Mouse (Mus musculus): ENCODE measurements around the gene Prrt1.

The Prrt1 gene

DNA sequence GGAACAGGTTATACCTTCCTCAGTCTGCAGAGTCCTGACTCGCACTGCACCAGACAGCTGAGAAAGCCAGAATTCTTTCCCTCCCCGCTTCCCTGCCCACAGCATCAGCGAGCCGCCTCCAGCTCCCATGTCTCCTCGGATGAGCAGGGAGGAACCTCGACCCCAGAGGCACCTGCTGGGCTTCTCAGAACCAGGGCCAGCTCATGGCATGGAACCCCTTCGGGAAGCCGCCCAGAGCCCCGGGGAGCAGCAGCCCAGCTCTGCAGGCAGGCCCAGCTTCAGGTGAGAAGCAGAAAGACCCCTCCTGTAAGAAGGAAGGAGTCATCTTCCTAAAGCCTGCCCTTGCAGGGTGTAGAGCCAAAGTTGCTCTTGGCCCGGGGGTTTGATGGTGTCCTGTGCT lies 23.2 kb downstream of the Prrt1 start:
- DNase-seq: no peak

DNA sequence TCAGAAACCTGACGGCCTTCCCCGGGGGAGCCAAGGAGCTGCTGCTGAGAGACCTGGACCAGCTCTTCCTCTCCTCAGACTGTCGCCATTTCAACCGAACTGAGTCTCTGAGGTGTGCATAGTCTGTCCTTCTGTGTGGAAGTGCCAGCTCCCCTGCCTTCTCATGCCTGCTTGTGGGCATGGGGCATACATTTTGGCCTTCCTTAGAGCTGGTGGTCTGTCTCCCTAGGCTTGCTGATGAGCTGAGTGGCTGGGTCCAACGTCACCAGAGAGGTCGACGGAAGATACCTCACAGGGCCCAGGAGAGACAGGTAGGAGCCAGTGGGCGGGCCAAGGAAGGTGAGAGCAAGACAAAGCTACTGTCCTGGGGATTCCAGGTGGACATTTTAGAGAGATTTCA lies 23.7 kb downstream of the Prrt1 start:
- DNase-seq: no peak

DNA sequence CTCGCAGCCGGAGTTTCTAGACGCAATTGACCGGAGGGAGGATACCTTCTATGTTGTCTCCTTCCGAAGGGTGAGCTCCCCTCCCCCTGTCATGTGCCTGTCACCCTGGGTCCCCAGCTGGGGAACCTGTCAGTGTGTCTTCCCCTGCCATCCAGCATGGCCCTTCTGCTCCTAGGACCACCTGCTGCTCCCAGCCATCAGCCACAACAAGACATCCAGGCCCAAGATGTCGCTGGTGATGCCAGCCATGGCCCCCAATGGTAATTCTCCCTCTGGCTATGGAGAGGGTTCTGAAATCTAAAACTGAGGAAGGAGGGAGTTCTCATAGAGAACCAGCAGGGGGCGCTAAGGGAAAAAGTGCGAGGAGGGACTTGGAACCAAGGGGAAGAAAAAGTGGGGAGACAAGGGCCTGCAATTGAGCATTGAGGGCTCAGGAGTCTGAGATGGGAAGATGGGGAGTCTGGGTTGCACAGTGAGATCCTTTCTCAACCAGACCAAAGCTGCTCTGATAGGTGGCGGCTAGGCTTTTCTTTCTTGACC lies 24.5 kb downstream of the Prrt1 start:
- DNase-seq: no peak

DNA sequence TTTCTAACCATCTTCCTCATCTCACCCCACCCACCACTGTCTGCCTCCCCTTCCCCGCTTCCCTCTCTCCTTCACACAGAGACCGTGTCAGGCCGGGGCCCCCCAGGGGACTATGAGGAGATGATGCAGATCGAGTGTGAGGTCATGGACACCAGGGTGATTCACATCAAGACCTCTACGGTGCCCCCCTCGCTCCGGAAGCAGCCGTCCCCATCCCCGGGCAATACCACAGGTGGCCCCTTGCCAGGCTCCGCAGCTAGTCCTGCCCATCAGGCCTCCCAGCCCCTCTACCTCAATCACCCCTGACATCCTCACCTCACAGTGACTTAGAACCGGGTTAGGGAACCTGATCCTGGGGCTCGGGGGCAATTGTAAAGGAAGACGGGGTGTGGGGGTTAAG lies 25.1 kb downstream of the Prrt1 start:
- DNase-seq: no peak

DNA sequence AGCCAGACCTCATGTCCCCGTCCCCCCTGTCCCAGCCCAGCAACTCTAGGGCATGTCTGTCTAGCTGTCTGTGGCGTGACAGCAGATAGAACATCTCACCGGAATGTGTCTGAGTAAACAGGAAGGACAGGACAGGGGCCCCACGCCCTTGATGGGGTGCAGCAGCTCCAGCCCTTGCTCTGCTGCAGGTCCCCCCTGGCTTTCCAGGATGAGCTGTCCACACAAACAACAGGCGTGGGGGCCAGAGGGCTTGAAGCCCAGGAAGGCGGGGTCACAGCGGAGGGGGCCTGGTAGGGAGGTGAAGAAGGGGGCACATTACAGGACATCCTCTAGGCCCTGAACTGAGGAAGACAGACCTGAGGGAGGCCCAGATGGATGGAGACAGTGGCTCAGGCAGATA lies 25.8 kb downstream of the Prrt1 start:
- no peak for DNase-seq

DNA sequence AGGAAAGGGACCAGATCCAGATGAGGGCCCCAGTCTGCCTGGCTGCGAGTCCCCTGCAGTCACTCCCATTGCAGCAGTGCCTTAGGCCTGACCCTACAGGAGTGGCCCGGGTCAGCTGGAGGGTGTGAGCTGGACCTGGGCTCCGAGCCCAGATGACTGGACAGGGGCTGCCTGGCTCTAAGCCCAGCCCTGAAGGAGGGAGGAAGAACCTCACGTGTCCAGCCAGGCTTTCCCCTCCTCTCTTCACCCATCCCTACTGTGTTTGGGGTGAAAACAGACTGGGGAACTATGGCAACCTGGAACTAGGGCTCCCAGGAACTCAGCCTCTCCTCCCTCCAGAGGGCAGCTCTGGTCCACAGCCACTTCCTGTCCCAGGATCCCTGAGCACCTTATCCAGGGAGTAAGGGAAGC lies 26.3 kb downstream of the Prrt1 start:
- DNase-seq: peak; percentile 76

DNA sequence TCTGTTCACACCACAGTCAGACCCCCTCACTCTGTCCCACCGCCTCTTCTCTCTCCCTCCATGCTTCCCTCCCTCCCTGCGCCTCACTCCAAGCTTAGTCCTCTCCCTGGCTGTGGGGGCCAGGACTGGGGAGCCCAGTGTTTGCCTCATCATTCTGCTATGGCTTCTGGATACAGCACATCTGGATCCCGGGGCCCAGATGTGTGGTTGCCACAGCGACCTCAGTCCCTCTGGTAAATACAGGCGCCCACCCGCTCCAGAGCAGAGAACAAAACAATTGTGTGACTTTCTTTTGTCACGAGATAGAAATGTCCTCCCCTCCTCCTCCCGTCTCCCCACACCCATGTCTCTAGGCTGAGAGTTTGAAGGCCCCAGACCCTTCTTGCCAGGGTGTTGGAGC lies 27.3 kb downstream of the Prrt1 start:
- DNase-seq: no peak

DNA sequence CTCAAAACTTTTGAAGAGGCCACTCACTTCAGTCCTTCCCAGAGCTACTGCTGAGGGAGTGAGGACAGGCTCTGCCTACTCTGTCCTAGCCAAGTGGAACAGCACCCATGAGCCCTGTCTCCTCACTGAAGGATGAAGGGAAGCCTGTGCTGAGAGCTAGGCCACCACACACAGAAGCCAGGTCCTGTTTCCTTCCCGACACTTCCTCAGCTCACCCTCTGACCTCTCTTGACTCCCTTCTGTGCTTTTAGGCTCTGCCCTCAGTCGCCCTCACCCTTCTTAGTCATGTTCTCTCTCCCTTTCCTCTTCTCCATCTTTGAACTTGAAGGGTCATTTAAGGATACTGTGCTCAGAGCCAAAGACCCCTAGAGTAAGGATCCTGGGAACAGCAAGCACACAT lies 27.9 kb downstream of the Prrt1 start:
- DNase-seq: no peak

DNA sequence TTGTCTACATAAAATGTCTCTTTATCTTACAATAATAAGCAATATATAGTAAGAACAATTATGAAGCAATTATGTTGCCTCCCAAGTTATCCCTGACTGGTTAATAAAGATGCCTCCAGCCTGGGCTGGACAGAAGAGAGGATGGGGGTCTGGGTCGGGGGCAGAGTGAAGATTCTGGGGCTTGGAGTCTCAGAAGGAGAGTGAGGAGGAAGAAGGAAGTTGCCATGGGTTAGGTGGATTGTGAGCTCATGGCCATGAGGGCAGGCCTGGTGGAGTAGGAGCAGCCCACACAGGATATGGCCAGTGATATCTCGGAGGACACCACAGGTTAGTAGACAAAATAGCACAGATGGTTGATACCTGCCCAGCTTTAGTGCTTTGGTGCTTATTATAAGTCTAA lies 28.8 kb downstream of the Prrt1 start:
- DNase-seq: no peak

DNA sequence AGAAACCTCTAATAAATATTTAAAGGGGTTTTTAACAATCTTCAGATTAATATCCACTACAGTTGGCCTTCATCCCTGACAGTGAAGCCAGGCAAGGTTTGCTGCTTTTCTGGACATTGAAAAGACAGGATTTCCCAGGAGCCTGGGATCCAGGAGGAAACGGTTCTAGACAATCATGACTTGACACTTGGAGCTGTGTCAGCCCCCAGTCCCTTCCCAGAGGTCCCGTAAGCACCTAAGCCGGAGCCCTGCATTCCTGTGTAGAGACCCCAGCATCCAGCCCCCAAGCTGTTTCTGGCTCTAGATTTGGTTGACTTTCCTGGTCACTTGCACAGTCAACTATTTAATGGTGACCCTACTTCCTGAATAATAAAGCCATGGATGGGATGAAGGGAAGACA lies 29.3 kb downstream of the Prrt1 start:
- no peak for DNase-seq

DNA sequence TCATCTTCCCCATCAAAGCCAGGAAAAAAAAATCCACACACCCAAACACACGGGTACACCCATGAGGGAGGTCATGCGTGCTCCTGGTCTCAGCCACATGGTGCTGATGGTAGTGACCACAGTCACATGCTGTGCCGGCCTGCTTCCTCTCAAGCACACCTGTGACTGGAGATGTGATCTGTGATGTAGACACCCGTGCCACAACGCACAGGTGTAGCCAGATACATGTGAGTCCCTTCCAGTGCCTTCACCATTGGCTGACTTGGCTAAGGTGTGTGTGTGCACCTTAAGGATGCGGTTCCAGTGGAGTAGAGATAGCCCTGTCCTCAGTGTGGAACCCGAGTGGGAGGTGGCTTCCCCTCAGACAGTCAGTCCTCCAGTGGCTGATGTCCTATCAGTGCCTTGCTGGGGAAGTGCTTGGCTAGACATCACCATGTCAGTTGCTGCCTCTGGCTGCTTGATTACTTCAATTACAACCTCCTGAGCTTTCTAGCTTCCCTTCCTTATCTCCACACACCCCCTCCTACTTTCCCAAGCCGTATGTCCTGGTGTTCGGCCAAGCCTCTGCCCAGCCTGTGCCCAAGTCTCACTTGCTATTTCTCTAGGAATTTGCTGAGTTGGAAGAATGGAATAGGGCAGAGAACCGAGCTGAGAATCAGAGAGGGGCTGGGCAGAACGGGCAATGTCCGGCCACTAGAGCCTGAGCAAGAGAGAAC lies 30.0 kb downstream of the Prrt1 start:
- no peak for DNase-seq

DNA sequence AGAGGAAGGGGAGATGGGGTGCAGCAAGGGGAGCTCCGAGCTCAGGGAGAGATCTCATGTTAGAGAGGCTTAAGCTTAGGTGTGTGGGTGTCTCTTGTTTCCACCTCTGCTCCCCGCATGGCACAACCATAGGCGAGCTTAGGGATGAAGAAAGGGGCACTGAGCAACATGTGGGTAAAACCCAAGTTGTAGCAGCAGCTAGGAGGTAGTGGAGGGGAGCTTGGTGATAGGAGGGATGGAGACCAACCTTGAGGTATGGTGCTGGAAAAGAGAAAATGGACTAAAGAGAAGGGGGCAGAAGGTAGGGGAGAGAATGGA lies 30.5 kb downstream of the Prrt1 start:
- DNase-seq: no peak

DNA sequence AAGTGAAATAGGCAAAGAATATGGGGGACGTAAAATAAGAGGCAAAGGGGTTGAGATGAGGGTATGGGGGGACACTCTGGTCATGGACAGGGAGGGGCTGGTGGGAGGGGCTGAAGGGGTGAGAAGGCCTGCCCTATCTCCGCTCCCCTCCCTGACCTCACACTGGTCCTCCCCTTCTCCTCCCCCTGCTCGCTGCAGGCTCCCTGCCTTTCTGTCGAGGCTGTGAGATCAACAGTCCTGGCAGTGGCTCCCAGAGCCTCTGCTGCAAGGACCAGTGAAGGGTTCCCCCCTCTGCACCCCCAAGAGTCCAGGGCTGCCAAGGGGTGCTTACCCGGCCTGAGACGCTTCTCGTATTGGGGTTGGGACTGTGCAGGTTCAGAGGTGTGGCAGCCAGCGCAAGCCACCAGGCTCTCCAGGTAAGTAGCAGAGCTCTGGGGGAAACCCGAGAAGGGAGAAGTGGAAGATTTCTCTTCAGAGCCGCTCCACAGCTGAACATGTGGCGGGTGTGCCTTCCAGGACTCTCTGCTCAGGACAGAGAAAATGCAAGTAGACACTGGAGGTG lies 31.0 kb downstream of the Prrt1 start:
- DNase-seq: no peak

DNA sequence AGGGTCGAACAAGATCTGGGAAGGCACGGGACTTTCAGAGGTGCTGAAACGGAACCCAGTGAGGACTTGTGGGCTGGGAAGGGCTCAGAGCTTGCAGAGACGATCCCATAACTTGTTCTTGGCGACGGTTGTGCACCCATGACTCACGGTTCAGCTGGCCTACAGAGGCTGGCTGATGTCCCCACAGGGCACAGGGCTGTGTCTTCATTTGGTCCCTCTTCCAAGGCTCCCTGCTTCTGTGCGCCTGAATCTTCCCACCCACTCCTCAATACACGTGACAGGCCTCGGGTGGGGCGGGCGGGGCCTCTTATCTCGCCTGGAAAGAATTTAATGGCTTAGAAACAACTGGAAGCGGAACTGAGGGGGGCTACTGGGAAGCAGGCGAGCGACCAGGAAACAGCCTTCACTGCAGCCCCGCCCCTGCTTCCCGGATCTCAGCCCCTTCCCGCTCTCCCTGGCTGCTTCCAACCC lies 31.8 kb downstream of the Prrt1 start:
- no peak for DNase-seq

DNA sequence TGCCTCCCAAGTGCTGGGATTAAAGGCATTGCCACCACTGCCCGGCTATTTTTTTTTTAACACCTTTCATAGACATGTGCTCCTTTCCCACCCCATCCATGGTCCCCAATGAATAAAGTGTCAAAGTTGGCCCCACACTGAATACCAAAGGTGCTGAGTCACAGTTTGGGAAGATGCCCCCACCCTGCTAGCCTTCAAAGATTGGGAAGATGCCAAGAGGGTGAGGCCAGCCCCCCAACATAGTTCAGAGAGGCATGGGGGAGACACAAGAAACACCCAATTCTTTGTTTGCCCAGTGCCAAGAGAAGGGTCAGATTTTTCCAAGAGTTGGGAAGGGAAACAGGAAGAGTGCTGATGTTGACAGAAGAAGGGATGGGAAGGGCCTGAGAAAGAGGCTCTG lies 33.1 kb downstream of the Prrt1 start:
- DNase-seq: no peak

DNA sequence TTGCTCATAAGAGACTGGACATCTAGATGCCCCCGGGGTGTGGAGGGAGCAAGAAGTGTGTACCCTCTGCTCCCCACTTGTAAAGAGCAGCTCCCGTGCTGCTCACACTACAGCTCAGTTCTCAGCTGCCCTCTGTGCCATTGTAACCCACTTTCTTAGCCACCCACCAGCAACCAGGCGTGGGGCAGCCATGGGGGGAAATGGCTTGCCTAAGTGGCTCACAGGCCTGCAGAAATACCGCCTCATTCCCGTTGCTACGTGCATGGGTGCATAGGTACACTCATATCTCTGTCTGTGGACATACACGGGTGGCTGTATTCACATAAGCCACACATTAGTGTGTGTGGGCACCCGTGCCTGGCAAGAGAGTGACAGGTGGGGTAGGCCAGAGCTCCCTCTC lies 33.6 kb downstream of the Prrt1 start:
- no peak for DNase-seq

DNA sequence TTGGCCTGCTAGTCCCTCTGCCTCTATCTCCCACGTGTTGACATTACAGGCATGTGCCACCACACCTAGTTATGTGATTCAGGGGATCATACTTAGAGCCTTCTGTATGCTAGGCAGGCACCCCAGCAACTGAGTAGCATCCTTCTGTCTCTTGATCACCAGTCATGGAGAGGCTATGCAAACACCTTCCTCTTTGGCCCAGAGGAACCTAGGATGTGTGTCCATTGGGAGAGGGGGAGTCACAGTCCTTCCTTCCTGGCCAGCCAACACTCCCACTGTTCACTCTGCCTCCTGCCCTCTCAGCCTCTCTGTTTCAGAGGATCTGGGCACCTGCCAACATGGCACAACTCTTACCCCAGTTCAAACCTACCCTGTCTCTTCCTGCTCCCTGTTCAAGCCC lies 34.2 kb downstream of the Prrt1 start:
- no peak for DNase-seq

DNA sequence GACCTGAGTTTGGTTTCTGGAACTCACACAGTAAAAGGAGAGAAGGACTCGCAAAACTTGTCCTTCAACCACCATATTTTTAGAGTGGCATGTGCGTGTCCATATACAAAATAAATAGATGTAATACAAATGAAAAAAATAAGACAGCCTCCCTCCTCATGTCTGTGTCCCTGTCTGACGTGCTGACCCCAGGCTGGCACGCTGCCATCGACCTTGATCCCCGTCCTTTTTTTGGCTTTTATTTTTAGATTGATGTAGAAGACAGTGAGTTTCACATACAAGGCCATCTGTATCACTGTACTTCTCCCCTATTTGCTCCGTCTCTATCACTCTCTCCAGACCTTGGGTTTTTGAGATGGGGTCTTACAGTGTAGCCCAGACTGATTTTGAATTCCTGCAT lies 35.1 kb downstream of the Prrt1 start:
- no peak for DNase-seq

DNA sequence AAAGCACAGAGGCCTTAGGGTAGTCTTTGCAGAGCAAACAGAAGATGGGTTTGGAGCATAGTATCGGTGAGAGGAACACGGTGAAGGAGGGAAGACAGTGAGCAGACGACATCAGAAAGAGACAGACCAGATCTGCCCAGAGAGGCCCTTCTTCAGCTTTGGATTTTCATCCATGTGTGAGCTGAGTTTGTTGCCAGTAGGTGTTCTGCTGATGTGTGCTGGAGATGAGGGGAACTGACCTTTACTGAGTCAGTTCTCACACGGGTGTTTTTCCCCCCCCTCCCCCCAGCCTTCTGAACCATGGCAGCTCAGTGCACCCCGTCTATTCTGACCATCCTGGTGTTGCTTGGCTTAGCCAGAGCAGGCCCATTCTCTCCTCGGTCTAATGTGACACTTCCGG lies 40.9 kb downstream of the Prrt1 start, which contains the start of gene Tnxb:
Tnxb (plus strand) TSS at position 301 of the 400 bp plus-strand sequence.
- DNase-seq: no peak

DNA sequence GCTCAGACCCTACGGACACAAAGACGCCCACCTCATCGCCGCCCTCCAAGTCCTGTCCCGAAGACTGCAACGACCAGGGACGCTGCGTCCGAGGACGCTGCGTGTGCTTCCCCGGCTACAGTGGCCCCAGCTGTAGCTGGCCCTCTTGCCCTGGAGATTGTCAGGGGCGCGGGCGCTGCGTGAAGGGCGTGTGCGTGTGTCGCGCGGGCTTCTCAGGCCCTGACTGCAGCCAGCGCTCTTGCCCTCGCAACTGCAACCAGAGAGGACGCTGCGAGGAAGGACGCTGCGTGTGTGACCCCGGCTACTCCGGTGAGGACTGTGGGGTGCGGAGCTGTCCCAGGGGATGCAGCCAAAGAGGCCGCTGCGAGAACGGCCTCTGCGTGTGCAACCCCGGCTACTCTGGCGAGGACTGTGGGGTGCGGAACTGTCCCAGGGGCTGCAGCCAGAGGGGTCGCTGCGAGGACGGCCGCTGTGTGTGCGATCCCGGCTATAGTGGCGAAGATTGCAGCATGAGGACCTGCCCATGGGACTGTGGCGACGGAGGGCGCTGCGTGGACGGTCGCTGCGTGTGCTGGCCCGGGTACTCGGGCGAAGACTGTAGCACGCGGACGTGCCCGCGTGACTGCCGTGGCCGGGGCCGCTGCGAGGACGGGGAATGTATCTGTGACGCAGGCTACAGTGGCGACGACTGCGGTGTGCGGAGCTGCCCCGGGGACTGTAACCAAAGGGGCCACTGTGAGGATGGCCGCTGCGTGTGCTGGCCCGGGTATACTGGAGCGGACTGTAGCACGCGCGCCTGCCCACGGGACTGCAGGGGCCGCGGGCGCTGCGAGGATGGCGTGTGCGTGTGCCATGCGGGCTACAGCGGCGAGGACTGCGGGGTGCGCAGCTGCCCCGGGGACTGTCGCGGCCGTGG lies 42.1 kb downstream of the Prrt1 start:
- no peak for DNase-seq

DNA sequence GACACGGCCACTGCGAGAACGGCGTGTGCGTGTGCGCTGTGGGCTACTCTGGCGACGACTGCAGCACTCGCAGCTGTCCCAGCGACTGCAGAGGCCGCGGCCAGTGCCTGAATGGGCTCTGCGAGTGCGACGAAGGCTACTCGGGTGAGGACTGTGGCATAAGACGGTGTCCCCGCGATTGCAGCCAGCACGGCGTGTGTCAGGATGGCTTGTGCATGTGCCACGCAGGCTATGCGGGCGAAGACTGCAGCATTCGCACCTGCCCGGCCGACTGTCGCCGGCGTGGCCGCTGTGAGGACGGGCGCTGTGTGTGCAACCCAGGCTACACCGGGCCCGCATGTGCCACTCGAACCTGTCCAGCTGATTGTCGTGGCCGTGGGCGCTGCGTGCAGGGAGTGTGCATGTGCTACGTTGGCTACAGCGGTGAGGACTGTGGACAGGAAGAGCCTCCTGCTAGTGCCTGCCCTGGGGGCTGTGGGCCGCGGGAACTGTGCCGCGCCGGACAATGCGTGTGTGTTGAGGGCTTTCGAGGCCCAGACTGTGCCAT lies 43.0 kb downstream of the Prrt1 start:
- DNase-seq: no peak

DNA sequence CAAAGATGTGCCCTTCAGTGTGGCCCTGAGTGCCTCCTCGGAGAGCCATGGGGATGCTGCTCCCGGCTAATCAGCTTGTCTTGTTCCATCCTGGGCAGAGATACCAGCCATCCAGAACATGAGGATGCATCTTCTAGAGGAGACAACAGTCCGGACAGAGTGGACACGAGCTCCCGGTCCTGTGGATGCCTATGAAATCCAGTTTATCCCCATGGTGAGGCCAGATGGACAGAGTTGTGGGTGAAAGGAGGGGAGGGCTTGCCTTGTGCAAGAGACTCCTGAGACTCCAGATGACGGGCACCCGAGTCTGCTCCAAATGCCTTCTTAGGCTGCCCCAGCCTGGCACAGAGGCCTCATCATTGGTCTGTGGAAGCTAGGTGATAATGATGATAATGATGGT lies 43.8 kb downstream of the Prrt1 start:
- DNase-seq: no peak

DNA sequence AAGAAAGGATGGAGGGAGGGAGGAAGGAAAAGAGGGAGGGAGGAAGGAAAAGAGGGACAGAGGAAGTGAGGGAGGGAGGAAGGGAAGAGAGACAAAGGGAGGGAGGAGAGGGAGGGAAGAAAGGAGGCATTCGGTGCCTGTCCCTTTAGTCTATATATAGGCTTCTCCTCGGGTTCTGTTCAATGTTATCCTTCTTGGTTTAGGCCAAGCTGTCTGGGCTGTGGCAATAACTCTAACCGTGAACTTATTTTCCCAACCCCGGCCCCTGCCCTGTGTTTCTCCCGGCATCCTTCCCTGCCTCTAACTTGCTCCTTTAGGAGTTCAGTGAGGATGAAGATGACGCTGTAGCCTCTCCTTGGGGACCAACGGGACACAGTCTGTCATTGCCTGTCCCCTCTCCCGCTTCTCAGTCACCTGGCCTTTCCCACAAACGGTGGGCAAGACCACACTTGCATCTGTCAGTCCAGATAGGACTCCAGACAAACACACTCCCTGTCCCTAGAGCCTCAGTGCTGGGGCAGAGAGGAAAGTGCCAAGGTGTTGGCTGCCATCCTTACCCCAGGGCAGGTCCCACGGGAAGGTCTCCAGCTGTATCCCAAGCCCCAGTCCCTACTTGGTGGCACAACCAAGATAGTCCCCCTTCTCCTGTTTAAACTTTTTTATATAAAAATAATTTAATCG lies 45.3 kb downstream of the Prrt1 start:
- no peak for DNase-seq
